ENCODE assay signal across 23 mouse cellular contexts in the genomic region with DNA sequence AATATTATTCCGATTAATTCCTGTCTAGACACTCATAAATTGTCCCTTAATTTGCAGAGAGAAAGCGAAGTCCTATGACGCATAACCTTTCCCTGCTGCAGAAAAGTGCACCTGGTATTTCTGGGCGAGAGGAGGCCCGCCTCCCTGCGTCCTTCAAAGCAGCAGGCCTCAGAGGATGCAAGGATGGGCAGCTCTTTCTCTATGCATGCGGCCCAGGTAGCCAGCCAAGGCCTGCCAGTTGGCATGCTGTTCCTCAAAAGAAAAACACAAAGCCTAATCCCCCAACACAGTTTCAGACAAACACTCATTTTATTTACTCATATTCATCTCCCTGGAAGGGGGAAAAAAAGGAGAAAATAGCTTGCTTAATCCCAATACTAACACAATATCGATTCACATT.
A peak's percentile ranks its signal among the peaks of the same experiment; 100 is the strongest.
DNase-seq lines count a peak whose midpoint lies in the region; ATAC-seq and TF ChIP-seq lines count a peak whose summit lies in the region.
"Had no signal": no experiment of that assay in that cellular context is flagged by ENCODE, and none has a peak within 500 bp of the region (broad histone marks: within the 10 kb centered on the region; RNA-seq: fewer than 3 reads in every experiment).

No protein-coding gene starts in this region.

- no peak overlapping the region for H3K4me2 ChIP-seq in stomach, embryonic 14.5 days (replicated peaks; ENCODE audit: low read depth, low read length)
- H3K4me2 ChIP-seq in stomach, postnatal 0 days (replicated peaks; ENCODE audit: low read depth), result no peak overlapping the region
- H3K4me2 ChIP-seq: embryonic facial prominence, embryonic 13.5 days; forebrain, embryonic 13.5 days; heart, embryonic 11.5 days; hindbrain, embryonic 12.5 days; hindbrain, embryonic 15.5 days had no signal

- H3K27ac ChIP-seq in cerebellum, adult 2 months (ENCODE audit: insufficient read depth, low read length), result no peak overlapping the region
- H3K27ac ChIP-seq in stomach, embryonic 14.5 days (ENCODE audit: low read length), result peak overlapping the region; percentile 34; the same call in 1 of the 2 replicates
- no peak overlapping the region for H3K27ac ChIP-seq in stomach, postnatal 0 days (replicated peaks)
- H3K27ac ChIP-seq: embryonic facial prominence, embryonic 10.5 days; embryonic facial prominence, embryonic 13.5 days; forebrain, embryonic 13.5 days; gastrocnemius, adult 2 months; hindbrain, embryonic 12.5 days; hindbrain, embryonic 15.5 days had no signal

- ATAC-seq in stomach, embryonic 14.5 days (ENCODE audit: insufficient number of reproducible peaks, insufficient read depth, low FRiP score, low read depth), result no peak
- no peak for ATAC-seq in stomach, postnatal 0 days (ENCODE audit: low FRiP score, low TSS enrichment)
- ATAC-seq: CD4-positive, CD25-positive, alpha-beta regulatory T cell, adult 4 months; forebrain, embryonic 13.5 days; forebrain, postnatal 0 days had no signal

- H3K9me3 ChIP-seq in stomach, embryonic 14.5 days (ENCODE audit: control insufficient read depth, low read depth, low read length), result no peaks in the 10 kb centered on the region
- H3K9me3 ChIP-seq in stomach, postnatal 0 days (ENCODE audit: control insufficient read depth, low read length), result no peaks in the 10 kb centered on the region
- H3K9me3 ChIP-seq: embryonic facial prominence, embryonic 10.5 days; embryonic facial prominence, embryonic 13.5 days; forebrain, embryonic 13.5 days; hindbrain, embryonic 12.5 days; hindbrain, embryonic 15.5 days had no signal

- TF ChIP-seq EP300 in stomach, postnatal 0 days (optimal IDR thresholded peaks at IDR 0.05), result no peak

- no peaks in the 10 kb centered on the region for H3K4me1 ChIP-seq in cerebellum, adult 2 months (ENCODE audit: control insufficient read depth, insufficient read depth, low read length)
- peaks cover 14% of the 10 kb centered on the region for H3K4me1 ChIP-seq in stomach, embryonic 14.5 days (ENCODE audit: control insufficient read depth, insufficient read depth, low read length)
- H3K4me1 ChIP-seq in stomach, postnatal 0 days (replicated peaks; ENCODE audit: control insufficient read depth, insufficient read depth), result no peaks in the 10 kb centered on the region
- H3K4me1 ChIP-seq: embryonic facial prominence, embryonic 13.5 days; hindbrain, embryonic 12.5 days had no signal

- TF ChIP-seq POLR2A in cerebellum, adult 2 months (IDR thresholded peaks at IDR 0.05; ENCODE audit: borderline replicate concordance, insufficient read depth, low read length), result no peak

- no peak for TF ChIP-seq CTCF in cerebellum, adult 2 months (IDR thresholded peaks at IDR 0.05; ENCODE audit: borderline replicate concordance, insufficient read depth, low read depth, low read length)
- no peak for TF ChIP-seq CTCF in stomach, postnatal 0 days (IDR thresholded peaks at IDR 0.05; ENCODE audit: low read depth)

- H3K9ac ChIP-seq in stomach, embryonic 14.5 days (replicated peaks; ENCODE audit: low read depth, low read length), result no peak overlapping the region
- H3K9ac ChIP-seq in stomach, postnatal 0 days (ENCODE audit: low read length), result no peak overlapping the region
- H3K9ac ChIP-seq: embryonic facial prominence, embryonic 13.5 days; forebrain, embryonic 13.5 days; forebrain, postnatal 0 days; hindbrain, embryonic 12.5 days; hindbrain, embryonic 15.5 days had no signal

- H3K27me3 ChIP-seq in cerebellum, adult 2 months (ENCODE audit: control insufficient read depth, insufficient read depth, low read length), result 0 out of 2 replicates have a peak, but pooled peaks cover 1% of the 10 kb centered on the region
- no peaks in the 10 kb centered on the region for H3K27me3 ChIP-seq in stomach, embryonic 14.5 days (ENCODE audit: control insufficient read depth, insufficient read depth, low read length)
- H3K27me3 ChIP-seq in stomach, postnatal 0 days (ENCODE audit: control insufficient read depth, insufficient read depth, low read length), result no peaks in the 10 kb centered on the region
- H3K27me3 ChIP-seq: forebrain, embryonic 13.5 days; hindbrain, embryonic 12.5 days; hindbrain, embryonic 15.5 days had no signal

- H3K36me3 ChIP-seq in stomach, embryonic 14.5 days (ENCODE audit: control insufficient read depth, insufficient read depth, low read length), result no peaks in the 10 kb centered on the region
- no peaks in the 10 kb centered on the region for H3K36me3 ChIP-seq in stomach, postnatal 0 days (ENCODE audit: control insufficient read depth, insufficient read depth, low read length)
- H3K36me3 ChIP-seq: embryonic facial prominence, embryonic 10.5 days; embryonic facial prominence, embryonic 13.5 days; hindbrain, embryonic 12.5 days; hindbrain, embryonic 15.5 days had no signal

- DNase-seq in cerebellum, postnatal 25 days, result peak; percentile 43 to 49
- no peak for DNase-seq in cerebellum, adult 2 months
- DNase-seq in left cerebral cortex, postnatal 4 days, result peak; percentile 28
- no peak for DNase-seq in left cerebral cortex, postnatal 36 days (ENCODE audit: low spot score in 2 of 2)
- no peak for DNase-seq in stomach, postnatal 0 days (ENCODE audit: low spot score)
- DNase-seq: adrenal gland, adult 2 months; adrenal gland, postnatal 14 days; cerebellum, adult 18-20 months; cerebellum, postnatal 36 days; embryo, embryonic 11 days; forebrain, postnatal 0 days; gastrocnemius, adult 2 months; gastrocnemius, postnatal 14 days; heart, adult 11 months had no signal

- no peak overlapping the region for H3K4me3 ChIP-seq in cerebellum, adult 2 months (replicated peaks; ENCODE audit: insufficient read depth, low read depth, low read length)
- H3K4me3 ChIP-seq in stomach, embryonic 14.5 days (ENCODE audit: low read depth, low read length), result no peak overlapping the region
- no peak overlapping the region for H3K4me3 ChIP-seq in stomach, postnatal 0 days (ENCODE audit: low read depth, low read length)
- H3K4me3 ChIP-seq: embryonic facial prominence, embryonic 10.5 days; embryonic facial prominence, embryonic 13.5 days; erythroblast, embryonic 14.5 days; forebrain, embryonic 13.5 days; gastrocnemius, adult 2 months; hindbrain, embryonic 12.5 days; hindbrain, embryonic 15.5 days had no signal

- 58% methylated on average over 8 of the region's 8 CpGs for whole genome bisulfite sequencing in cerebellum, adult 2 months
- 43% methylated on average over 8 of the region's 8 CpGs for WGBS in stomach, embryonic 14.5 days
- WGBS in stomach, postnatal 0 days, result 48% methylated on average over 8 of the region's 8 CpGs

- intact Hi-C loops in left cerebral cortex, postnatal 4 days (cut with DNase I), result no loop called here
- intact Hi-C loops in left cerebral cortex, postnatal 36 days (cut with DNase I), result no loop called here

Comparison
In these comparisons a context has a peak if more than half of its experiments do, and no peak if none do; other contexts are left out.
1. DNase-seq: peak in cerebellum, postnatal 25 days (2 of 2) and left cerebral cortex, postnatal 4 days (single experiment); none in cerebellum, adult 2 months (0 of 2), left cerebral cortex, postnatal 36 days (0 of 2) and stomach, postnatal 0 days (single experiment).